Mouse (Mus musculus) mesoderm, embryonic 11.5 days (tissue): ENCODE measurements around the gene Ctnna2.

Experiments used
- DNase-seq: peaks from one replicate; pipeline ENCODE4 v3.0.0-alpha.2; 2012; ENCODE audit warnings: low read depth, low spot score

Gene Ctnna2

GRCm38 (mm10) chr6:77425746-77426145 lies 553.8 kb downstream of the Ctnna2 start:
- no peak for DNase-seq

- no peak for DNase-seq
Observed at GRCm38 (mm10) chr6:77424826-77425225, 554.7 kb downstream of the Ctnna2 start.

GRCm38 (mm10) chr6:77421564-77422139 lies 557.8 kb downstream of the Ctnna2 start:
- DNase-seq = no peak

GRCm38 (mm10) chr6:77416999-77417398 lies 562.5 kb downstream of the Ctnna2 start:
- no peak for DNase-seq

GRCm38 (mm10) chr6:77413530-77413929 lies 566.0 kb downstream of the Ctnna2 start:
- no peak for DNase-seq

- no peak for DNase-seq
Observed at GRCm38 (mm10) chr6:77408481-77408880, 571.0 kb downstream of the Ctnna2 start.

GRCm38 (mm10) chr6:77400751-77401150 lies 578.7 kb downstream of the Ctnna2 start:
- no peak for DNase-seq

- no peak for DNase-seq
Observed at GRCm38 (mm10) chr6:77391663-77392062, 587.8 kb downstream of the Ctnna2 start.

- DNase-seq = no peak
Observed at GRCm38 (mm10) chr6:77381309-77381708, 598.2 kb downstream of the Ctnna2 start.

GRCm38 (mm10) chr6:77373132-77373531 lies 606.4 kb downstream of the Ctnna2 start:
- DNase-seq = no peak

- DNase-seq = no peak
Observed at GRCm38 (mm10) chr6:77371147-77371546, 608.4 kb downstream of the Ctnna2 start.

GRCm38 (mm10) chr6:77358471-77358837 lies 621.0 kb downstream of the Ctnna2 start:
- DNase-seq = peak; percentile 1

- peak; percentile 1 for DNase-seq
Observed at GRCm38 (mm10) chr6:77357748-77358470, 621.6 kb downstream of the Ctnna2 start.

GRCm38 (mm10) chr6:77354826-77355225 lies 624.7 kb downstream of the Ctnna2 start:
- peak; percentile 1 for DNase-seq

- DNase-seq = no peak
Observed at GRCm38 (mm10) chr6:77343781-77344180, 635.7 kb downstream of the Ctnna2 start.

GRCm38 (mm10) chr6:77335537-77335936 lies 644.0 kb downstream of the Ctnna2 start:
- no peak for DNase-seq

GRCm38 (mm10) chr6:77324748-77325147 lies 654.8 kb downstream of the Ctnna2 start:
- DNase-seq = no peak

GRCm38 (mm10) chr6:77324327-77324726 lies 655.2 kb downstream of the Ctnna2 start:
- no peak for DNase-seq

GRCm38 (mm10) chr6:77306796-77307195 lies 672.7 kb downstream of the Ctnna2 start:
- no peak for DNase-seq

GRCm38 (mm10) chr6:77301305-77301704 lies 678.2 kb downstream of the Ctnna2 start:
- no peak for DNase-seq

- DNase-seq = no peak
Observed at GRCm38 (mm10) chr6:77291415-77291814, 688.1 kb downstream of the Ctnna2 start.

- no peak for DNase-seq
Observed at GRCm38 (mm10) chr6:77288402-77288801, 691.1 kb downstream of the Ctnna2 start.

- DNase-seq = no peak
Observed at GRCm38 (mm10) chr6:77286317-77286716, 693.2 kb downstream of the Ctnna2 start.
